Mouse (Mus musculus) limb, embryonic 11.5 days (tissue): ENCODE measurements around the gene H2afy2. TPM values are rescaled to one million over a fixed set of nuclear protein-coding genes. Genes with fewer than 3 reads are reported as not detected.

Experiments used
- ATAC-seq: fragments of 200-750 bp; cut with Nextera tagmentation; 2 replicates; pipeline ENCODE4 v1.8.0; 2017; ENCODE audit warnings: low read depth; ENCODE audit not compliant: insufficient number of reproducible peaks, low FRiP score, low TSS enrichment
- DNase-seq: peaks from one replicate; pipeline ENCODE4 v3.0.0-alpha.2; 2015; ENCODE audit warnings: low spot score
- H3K27ac ChIP-seq: fragments of 300-500 bp; sonication (generic); replicated peaks from 2 replicates; pipeline ENCODE4 v1.5.1; 2014; ENCODE audit warnings: low read depth, mild to moderate bottlenecking, low read length
- H3K27me3 ChIP-seq: fragments of 300-500 bp; sonication (generic); 2 replicates; pipeline ENCODE4 v1.6.1; 2014; ENCODE audit warnings: mild to moderate bottlenecking, low read length, mixed read lengths; ENCODE audit not compliant: control insufficient read depth, insufficient read depth
- H3K36me3 ChIP-seq: fragments of 300-500 bp; sonication (generic); 2 replicates; pipeline ENCODE4 v1.6.1; 2014; ENCODE audit warnings: mild to moderate bottlenecking, low read length, moderate library complexity, mixed read lengths; ENCODE audit not compliant: control insufficient read depth, insufficient read depth
- H3K4me1 ChIP-seq: fragments of 300-500 bp; sonication (generic); 2 replicates; pipeline ENCODE4 v1.6.1; 2014; ENCODE audit warnings: low read length, mixed read lengths; ENCODE audit not compliant: control insufficient read depth, insufficient read depth
- H3K4me2 ChIP-seq: fragments of 300-500 bp; sonication (generic); 2 replicates; pipeline ENCODE4 v1.6.1; 2014; ENCODE audit warnings: low read depth, mild to moderate bottlenecking, moderate library complexity; ENCODE audit not compliant: severe bottlenecking
- H3K4me3 ChIP-seq: fragments of 300-500 bp; sonication (generic); 2 replicates; pipeline ENCODE4 v1.5.1; 2014; ENCODE audit warnings: low read depth, low read length
- H3K9ac ChIP-seq: fragments of 300-500 bp; sonication (generic); 2 replicates; pipeline ENCODE4 v1.6.1; 2014; ENCODE audit warnings: mild to moderate bottlenecking, low read length
- H3K9me3 ChIP-seq: fragments of 300-500 bp; sonication (generic); 2 replicates; pipeline ENCODE4 v1.6.1; 2016; ENCODE audit warnings: low read length; ENCODE audit not compliant: control insufficient read depth
- WGBS: fragments of 180-500 bp; shearing (Covaris S2); extraction: QIAGEN DNeasy Blood & Tissue Kit; methylation state at CpG from one replicate; pipeline ENCODE4 v1.1.7; 2014; 5-methylcytosine and 5-hydroxymethylcytosine counted together
- polyA plus RNA-seq: library from polyadenylated mRNA; unstranded; fragments of >200 nt; fragmentation: Nextera tagmentation; extraction: Ambion mirVana; gene quantifications from 2 replicates; pipeline ENCODE4 v1.2.1, GENCODE M21; 2014

Gene H2afy2
- polyA plus RNA-seq, 1 experiment from 2014 or later = 249 TPM

GRCm38 (mm10) chr10:61714146-61714545, 69.8 kb downstream of the H2afy2 start:
- no peak for DNase-seq
- no peak for ATAC-seq
- H3K36me3 ChIP-seq = no peaks in the 10 kb centered on the region
- no peak overlapping the region for H3K27ac ChIP-seq
- H3K4me1 ChIP-seq = peaks cover 5% of the 10 kb centered on the region; the same call in 1 of the 2 replicates
- H3K9me3 ChIP-seq = no peaks in the 10 kb centered on the region
- no peak overlapping the region for H3K4me2 ChIP-seq
- no peaks in the 10 kb centered on the region for H3K27me3 ChIP-seq
- WGBS = 93% methylated on average over 4 of the region's 4 CpGs
- no peak overlapping the region for H3K4me3 ChIP-seq
- H3K9ac ChIP-seq = no peak overlapping the region

- peaks cover 5% of the 10 kb centered on the region; the same call in 1 of the 2 replicates for H3K4me1 ChIP-seq
- no peak overlapping the region for H3K4me3 ChIP-seq
- H3K27ac ChIP-seq = no peak overlapping the region
- no peak overlapping the region for H3K4me2 ChIP-seq
- no peaks in the 10 kb centered on the region for H3K9me3 ChIP-seq
- no peak overlapping the region for H3K9ac ChIP-seq
- DNase-seq = no peak
- H3K27me3 ChIP-seq = no peaks in the 10 kb centered on the region
- 70% methylated on average over 3 of the region's 3 CpGs for WGBS
- no peak for ATAC-seq
- no peaks in the 10 kb centered on the region for H3K36me3 ChIP-seq
Measured at GRCm38 (mm10) chr10:61713601-61714000, 70.3 kb downstream of the H2afy2 start.

GRCm38 (mm10) chr10:61706412-61707375, 77.3 kb downstream of the H2afy2 start:
- H3K27ac ChIP-seq = no peak overlapping the region
- DNase-seq (no peak), ATAC-seq (no peak)
- H3K4me2 ChIP-seq = no peak overlapping the region
- no peaks in the 10 kb centered on the region for H3K9me3 ChIP-seq
- WGBS = 81% methylated on average over 6 of the region's 6 CpGs
- no peaks in the 10 kb centered on the region for H3K27me3 ChIP-seq
- no peak overlapping the region for H3K9ac ChIP-seq
- no peaks in the 10 kb centered on the region for H3K4me1 ChIP-seq
- no peak overlapping the region for H3K4me3 ChIP-seq
- peaks cover 5% of the 10 kb centered on the region; the same call in 1 of the 2 replicates for H3K36me3 ChIP-seq

- DNase-seq = no peak
- H3K4me3 ChIP-seq = no peak overlapping the region
- H3K27ac ChIP-seq = no peak overlapping the region
- H3K4me2 ChIP-seq = no peak overlapping the region
- H3K36me3 ChIP-seq = peaks cover 5% of the 10 kb centered on the region; the same call in 1 of the 2 replicates
- no peak overlapping the region for H3K9ac ChIP-seq
- H3K9me3 ChIP-seq = no peaks in the 10 kb centered on the region
- ATAC-seq = no peak
- H3K27me3 ChIP-seq = no peaks in the 10 kb centered on the region
- 84% methylated on average over 4 of the region's 4 CpGs for WGBS
- H3K4me1 ChIP-seq = no peaks in the 10 kb centered on the region
Measured at GRCm38 (mm10) chr10:61704663-61705062, 79.3 kb downstream of the H2afy2 start.

GRCm38 (mm10) chr10:61697028-61697427, 86.9 kb downstream of the H2afy2 start:
- 82% methylated on average over 2 of the region's 2 CpGs for WGBS
- H3K9ac ChIP-seq = no peak overlapping the region

GRCm38 (mm10) chr10:61696560-61696823, 87.5 kb downstream of the H2afy2 start:
- DNase-seq (no peak), ATAC-seq (no peak)
- Histone ChIP-seq H3K4me2 (peak overlapping the region; percentile 97), H3K27me3 (no peaks in the 10 kb centered on the region), H3K27ac (no peak overlapping the region), H3K4me3 (peak overlapping the region; percentile 96), H3K4me1 (peaks cover 13% of the 10 kb centered on the region), H3K9me3 (no peaks in the 10 kb centered on the region), H3K9ac (peak overlapping the region; percentile 74), H3K36me3 (peaks cover 16% of the 10 kb centered on the region)
- 9% methylated on average over 19 of the region's 19 CpGs for WGBS

More at GRCm38 (mm10) chr10:61697028-61697427, 86.9 kb downstream of the H2afy2 start:
- ATAC-seq (no peak), DNase-seq (no peak)
- no peaks in the 10 kb centered on the region for H3K27me3 ChIP-seq
- H3K27ac ChIP-seq = no peak overlapping the region
- H3K36me3 ChIP-seq = peaks cover 14% of the 10 kb centered on the region
- H3K4me2 ChIP-seq = peak overlapping the region; percentile 97
- H3K4me3 ChIP-seq = peak overlapping the region; percentile 96
- H3K4me1 ChIP-seq = peaks cover 13% of the 10 kb centered on the region
- no peaks in the 10 kb centered on the region for H3K9me3 ChIP-seq

GRCm38 (mm10) chr10:61695703-61696559, 88.0 kb downstream of the H2afy2 start:
- peaks cover 13% of the 10 kb centered on the region for H3K4me1 ChIP-seq
- H3K27me3 ChIP-seq = no peaks in the 10 kb centered on the region
- peak; percentile 51; the same call in 1 of the 2 replicates for ATAC-seq
- H3K36me3 ChIP-seq = peaks cover 18% of the 10 kb centered on the region
- under 1% methylated on average over 106 of the region's 111 CpGs for WGBS
- H3K9me3 ChIP-seq = no peaks in the 10 kb centered on the region
- H3K27ac ChIP-seq = no peak overlapping the region
- peak overlapping the region; percentile 97 for H3K4me2 ChIP-seq
- DNase-seq = peak; percentile 42
- peak overlapping the region; percentile 74 for H3K9ac ChIP-seq
- peak overlapping the region; percentile 96 for H3K4me3 ChIP-seq
